Comparison of ENCODE assay signal across 8 mouse cellular contexts in the genomic region with DNA sequence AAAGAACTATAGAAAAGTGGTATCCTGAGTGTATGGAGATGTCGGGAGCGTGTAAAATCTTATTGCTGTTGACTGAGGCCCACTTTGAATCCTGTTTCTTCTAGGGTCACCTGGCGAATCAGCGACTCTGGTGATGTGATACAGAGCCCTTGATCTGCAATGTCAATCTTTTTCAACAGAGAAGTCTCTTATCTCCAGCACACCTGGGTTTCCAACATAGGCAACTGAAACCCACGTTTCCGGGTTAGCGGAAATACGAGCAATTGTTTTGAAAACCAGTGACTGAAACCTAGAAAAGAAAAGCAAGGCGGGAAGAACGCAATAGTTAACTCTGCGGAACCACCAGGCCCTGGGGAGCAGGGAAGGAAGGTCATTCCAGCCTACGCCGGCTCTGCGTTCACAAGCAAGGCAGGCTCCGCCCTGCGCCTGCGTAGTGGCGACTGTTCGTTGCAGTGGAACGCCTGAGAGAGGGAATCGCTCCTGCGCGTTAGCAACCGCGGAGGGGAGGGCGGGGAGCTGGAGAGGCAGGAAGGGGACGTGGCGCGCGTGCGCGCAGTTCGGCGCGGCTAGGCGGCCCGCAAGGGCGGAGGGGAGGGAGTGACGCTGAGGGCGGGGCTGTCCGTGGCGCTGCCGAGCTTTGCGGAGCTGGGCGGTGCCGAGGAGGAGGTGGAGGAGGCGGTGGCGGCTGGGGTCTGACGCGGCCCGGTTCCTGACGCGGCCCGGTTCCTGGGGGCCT. TPM values are rescaled to one million over a fixed set of nuclear protein-coding genes. Genes with fewer than 3 reads are reported as not detected.
DNase-seq lines count a peak whose midpoint lies in the region; ATAC-seq lines count a peak whose summit lies in the region.

A gene (plus strand): TSS at position 436 of the 736 bp plus-strand sequence.

- DNase-seq in adrenal gland, adult (ENCODE audit: inconsistent age in 2 of 2, low spot score in 1 of 2) = peak; percentile 98 to 99
- DNase-seq in embryo, embryonic 10.5 days (ENCODE audit: low spot score) = peak; percentile 99
- DNase-seq in gastrocnemius, postnatal 14 days = peak; percentile 99
- DNase-seq in left cerebral cortex, postnatal 10 days (ENCODE audit: extremely low spot score in 1 of 2, low spot score in 2 of 2) = peak; percentile 95 to 100
- DNase-seq in right cerebral cortex, postnatal 25 days = peak; percentile 98
- DNase-seq in urinary bladder, postnatal 4 days (ENCODE audit: low spot score in 2 of 2) = peak; percentile 99

- ATAC-seq in inflammation-experienced regulatory T-cells, adult 6 months = peak; percentile 90
- ATAC-seq in megakaryocyte-erythroid progenitor cell, adult 5-6 weeks (replicated peaks; ENCODE audit: low FRiP score, low TSS enrichment, poor library complexity, severe bottlenecking) = peak; percentile 95

- intact Hi-C loops in gastrocnemius, postnatal 14 days (cut with DNase I; ENCODE audit: low total_unique reads) = no loop called here
- intact Hi-C loops in left cerebral cortex, postnatal 10 days (cut with DNase I) = no loop called here

RNA-seq across cellular contexts. Expression of the gene that starts here (rescaled TPM):
- total RNA-seq in gastrocnemius, postnatal 14 days (2021) = 100 to 1,000 TPM; 324 to 326 TPM
- polyA plus RNA-seq in inflammation-experienced regulatory T-cells, adult 6 months (2017; shearing (Covaris generic)) = 100 to 1,000 TPM in 2 of 3 experiments, 10 to 100 TPM in 1; 83.2 to 212 (median 169) TPM
- 100 to 1,000 TPM; 365 to 391 TPM for total RNA-seq in left cerebral cortex, postnatal 10 days (2021)
- 102 and 177 TPM in 2 replicates for total RNA-seq in megakaryocyte-erythroid progenitor cell, adult 5-6 weeks (2014; fragmentation: Nextera tagmentation)
- 203 and 224 TPM in 2 replicates for total RNA-seq in megakaryocyte-erythroid progenitor cell, adult 5-6 weeks (2017)

Comparison
In these comparisons a context has a peak if more than half of its experiments do, and no peak if none do; other contexts are left out.
1. Peak in every context shown above with its lines: DNase-seq and ATAC-seq.